Mouse (Mus musculus) intestine, embryonic 15.5 days (tissue): Measurements from ENCODE around the gene Stpg4. TPM values are rescaled to one million over a fixed set of nuclear protein-coding genes. Genes with fewer than 3 reads are reported as not detected.

Source experiments
- ATAC-seq: fragments of 200-750 bp; cut with Nextera tagmentation; 2 replicates; pipeline ENCODE4 v1.8.0; 2017; ENCODE audit warnings: moderate TSS enrichment, moderate library complexity
- H3K27ac ChIP-seq: fragments of 300-500 bp; sonication (generic); 2 replicates; pipeline ENCODE4 v1.5.1; 2015; ENCODE audit warnings: mild to moderate bottlenecking, inconsistent platforms
- H3K27me3 ChIP-seq: fragments of 300-500 bp; sonication (generic); replicated peaks from 2 replicates; pipeline ENCODE4 v1.6.1; 2015; ENCODE audit warnings: inconsistent platforms
- H3K36me3 ChIP-seq: fragments of 300-500 bp; sonication (generic); 2 replicates; pipeline ENCODE4 v1.6.1; 2015; ENCODE audit warnings: inconsistent platforms
- H3K4me1 ChIP-seq: fragments of 300-500 bp; sonication (generic); replicated peaks from 2 replicates; pipeline ENCODE4 v1.6.1; 2015; ENCODE audit warnings: inconsistent platforms
- H3K4me2 ChIP-seq: fragments of 300-500 bp; sonication (generic); replicated peaks from 2 replicates; pipeline ENCODE4 v1.6.1; 2015; ENCODE audit warnings: mild to moderate bottlenecking, inconsistent platforms
- H3K4me3 ChIP-seq: fragments of 300-500 bp; sonication (generic); replicated peaks from 2 replicates; pipeline ENCODE4 v1.5.1; 2015; ENCODE audit warnings: inconsistent platforms
- H3K9ac ChIP-seq: fragments of 300-500 bp; sonication (generic); 2 replicates; pipeline ENCODE4 v1.6.1; 2015; ENCODE audit warnings: inconsistent platforms
- H3K9me3 ChIP-seq: fragments of 300-500 bp; sonication (generic); 2 replicates; pipeline ENCODE4 v1.6.1; 2016; ENCODE audit warnings: inconsistent platforms
- WGBS: fragments of 180-500 bp; shearing (Covaris S2); methylation state at CpG from one replicate; pipeline ENCODE4 v1.1.7; 2015; 5-methylcytosine and 5-hydroxymethylcytosine counted together
- polyA plus RNA-seq: library from polyadenylated mRNA; unstranded; fragments of >200 nt; fragmentation: Nextera tagmentation; extraction: Ambion mirVana; gene quantifications from 2 replicates; pipeline ENCODE4 v1.2.1, GENCODE M21; 2015

Stpg4 gene
- polyA plus RNA-seq, 1 experiment from 2014 or later: not detected

GRCm38 (mm10) chr17:87343060-87343703, 84.4 kb downstream of the Stpg4 start:
- H3K9me3 ChIP-seq: no peaks in the 10 kb centered on the region
- H3K4me3 ChIP-seq: no peak overlapping the region
- no peak for ATAC-seq
- H3K4me2 ChIP-seq: no peak overlapping the region
- no peak overlapping the region for H3K27ac ChIP-seq
- H3K27me3 ChIP-seq: no peaks in the 10 kb centered on the region
- WGBS: 71% methylated on average over 8 of the region's 8 CpGs
- no peaks in the 10 kb centered on the region for H3K4me1 ChIP-seq
- H3K36me3 ChIP-seq: no peaks in the 10 kb centered on the region
- no peak overlapping the region for H3K9ac ChIP-seq

Other genes starting within 250 kb of the Stpg4 start
- gene Mcfd2, start 161.8 kb downstream of the Stpg4 start, polyA plus RNA-seq: 117 and 139 TPM in 2 replicates
- 22.0 and 24.7 TPM in 2 replicates for gene Ttc7, start 144.9 kb downstream of the Stpg4 start, polyA plus RNA-seq
- gene Calm2, start 19.2 kb upstream of the Stpg4 start, polyA plus RNA-seq: 1,049 and 1,135 TPM in 2 replicates
- gene Epcam, start 208.2 kb upstream of the Stpg4 start, polyA plus RNA-seq: 958 and 974 TPM in 2 replicates
- 63.7 and 74.5 TPM in 2 replicates for gene Msh2, start 244.6 kb upstream of the Stpg4 start, polyA plus RNA-seq